Mouse (Mus musculus): ENCODE measurements around the gene Prss57. TPM values are rescaled to one million over a fixed set of nuclear protein-coding genes. Genes with fewer than 3 reads are reported as not detected.

Prss57 gene
- polyA plus RNA-seq, 1 experiment from 2014 or later, result not detected

GRCm38 (mm10) chr10:79773208-79773607, 17.6 kb downstream of the Prss57 start:
- H3K27ac ChIP-seq (ENCODE audit: low read depth, low read length), result no peak overlapping the region
- H3K4me1 ChIP-seq (ENCODE audit: control insufficient read depth, insufficient read depth, low read length), result peaks cover 4% of the 10 kb centered on the region
- H3K27me3 ChIP-seq (ENCODE audit: control insufficient read depth, insufficient read depth, low read length), result peaks cover 13% of the 10 kb centered on the region
- no peaks in the 10 kb centered on the region for H3K36me3 ChIP-seq (ENCODE audit: control insufficient read depth, insufficient read depth, low read length)
- ATAC-seq (ENCODE audit: insufficient read depth, low FRiP score, low TSS enrichment) (no peak), DNase-seq (ENCODE audit: low spot score) (no peak)
- 96% methylated on average over 2 of the region's 2 CpGs for whole genome bisulfite sequencing
- no peak overlapping the region for H3K9ac ChIP-seq (ENCODE audit: low read length)
- H3K4me2 ChIP-seq (ENCODE audit: low read depth), result no peak overlapping the region
- no peak overlapping the region for H3K4me3 ChIP-seq (ENCODE audit: low read depth, low read length)
- no peaks in the 10 kb centered on the region for H3K9me3 ChIP-seq (ENCODE audit: control insufficient read depth, low read length)

DNA sequence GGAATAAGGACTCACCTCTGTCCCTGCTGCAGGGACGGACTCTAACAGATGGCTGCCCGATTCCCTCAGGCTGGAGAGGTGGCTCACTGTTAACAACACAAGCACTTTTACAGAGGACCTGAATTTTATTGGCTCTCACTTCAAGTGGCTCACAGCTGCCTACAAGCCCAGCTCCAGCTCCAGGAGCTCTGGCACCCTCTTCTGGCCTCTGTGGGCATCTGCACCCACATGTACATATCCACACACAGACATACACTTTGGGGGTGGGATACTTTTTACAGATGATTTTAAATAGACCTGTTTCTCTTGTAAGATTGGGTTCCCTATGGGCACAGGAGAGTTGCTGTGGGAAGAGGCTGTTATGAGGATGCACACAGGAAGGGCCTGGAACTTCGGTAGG, 18.4 kb downstream of the Prss57 start:
- Histone ChIP-seq H3K4me2 (ENCODE audit: low read depth) (no peak overlapping the region), H3K27ac (ENCODE audit: low read depth, low read length) (no peak overlapping the region), H3K9ac (ENCODE audit: low read length) (no peak overlapping the region), H3K4me1 (ENCODE audit: control insufficient read depth, insufficient read depth, low read length) (peaks cover 8% of the 10 kb centered on the region; the same call in 1 of the 2 replicates), H3K4me3 (ENCODE audit: low read depth, low read length) (no peak overlapping the region), H3K36me3 (ENCODE audit: control insufficient read depth, insufficient read depth, low read length) (no peaks in the 10 kb centered on the region), H3K27me3 (ENCODE audit: control insufficient read depth, insufficient read depth, low read length) (peaks cover 4% of the 10 kb centered on the region), H3K9me3 (ENCODE audit: control insufficient read depth, low read length) (no peaks in the 10 kb centered on the region)
- 81% methylated on average over 3 of the region's 3 CpGs for WGBS
- no peak for ATAC-seq (ENCODE audit: insufficient read depth, low FRiP score, low TSS enrichment)
- no peak for DNase-seq (ENCODE audit: low spot score)

DNA sequence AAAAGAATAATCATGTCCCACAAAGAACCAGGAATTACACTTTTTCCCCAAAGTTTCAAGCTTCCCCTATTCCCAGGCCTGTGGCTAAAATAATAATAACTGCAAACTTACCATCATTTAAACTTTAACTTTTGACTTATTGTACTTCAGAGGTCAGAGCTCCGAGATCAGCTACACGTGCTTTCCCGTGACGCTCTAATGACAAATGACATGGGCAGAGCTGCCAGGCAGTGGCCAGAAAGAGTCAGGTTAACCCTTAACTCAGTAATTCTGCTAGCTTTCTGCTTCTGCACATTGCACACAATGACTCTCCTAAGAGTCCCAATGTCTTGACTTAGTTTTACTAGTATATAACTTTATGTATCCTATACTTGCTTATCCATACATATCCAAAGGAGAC, 21.4 kb downstream of the Prss57 start:
- H3K36me3 ChIP-seq (ENCODE audit: control insufficient read depth, insufficient read depth, low read length), result no peaks in the 10 kb centered on the region
- WGBS, result 31% methylated on average over 4 of the region's 4 CpGs
- H3K4me2 ChIP-seq (ENCODE audit: low read depth), result no peak overlapping the region
- ATAC-seq (ENCODE audit: insufficient read depth, low FRiP score, low TSS enrichment) (no peak), DNase-seq (ENCODE audit: low spot score) (no peak)
- no peaks in the 10 kb centered on the region for H3K9me3 ChIP-seq (ENCODE audit: control insufficient read depth, low read length)
- H3K27ac ChIP-seq (ENCODE audit: low read depth, low read length), result no peak overlapping the region
- no peak overlapping the region for H3K4me3 ChIP-seq (ENCODE audit: low read depth, low read length)
- peaks cover 22% of the 10 kb centered on the region for H3K4me1 ChIP-seq (ENCODE audit: control insufficient read depth, insufficient read depth, low read length)
- no peak overlapping the region for H3K9ac ChIP-seq (ENCODE audit: low read length)
- H3K27me3 ChIP-seq (ENCODE audit: control insufficient read depth, insufficient read depth, low read length), result no peaks in the 10 kb centered on the region

GRCm38 (mm10) chr10:79768400-79768799, 22.4 kb downstream of the Prss57 start:
- ATAC-seq (ENCODE audit: insufficient read depth, low FRiP score, low TSS enrichment), result no peak
- H3K4me3 ChIP-seq (ENCODE audit: low read depth, low read length), result no peak overlapping the region

GRCm38 (mm10) chr10:79767372-79768244, 23.2 kb downstream of the Prss57 start:
- Histone ChIP-seq H3K27ac (ENCODE audit: low read depth, low read length) (peak overlapping the region; percentile 56), H3K4me3 (ENCODE audit: low read depth, low read length) (peak overlapping the region; percentile 94), H3K4me1 (ENCODE audit: control insufficient read depth, insufficient read depth, low read length) (peaks cover 22% of the 10 kb centered on the region), H3K36me3 (ENCODE audit: control insufficient read depth, insufficient read depth, low read length) (no peaks in the 10 kb centered on the region), H3K27me3 (ENCODE audit: control insufficient read depth, insufficient read depth, low read length) (no peaks in the 10 kb centered on the region), H3K9me3 (ENCODE audit: control insufficient read depth, low read length) (no peaks in the 10 kb centered on the region), H3K9ac (ENCODE audit: low read length) (no peak overlapping the region), H3K4me2 (ENCODE audit: low read depth) (peak overlapping the region; percentile 87)
- DNase-seq (ENCODE audit: low spot score) (peak; percentile 93), ATAC-seq (ENCODE audit: insufficient read depth, low FRiP score, low TSS enrichment) (peak; percentile 80)
- 13% methylated on average over 39 of the region's 40 CpGs for WGBS

More at GRCm38 (mm10) chr10:79768400-79768799, 22.4 kb downstream of the Prss57 start:
- DNase-seq (ENCODE audit: low spot score), result peak; percentile 83
- Histone ChIP-seq H3K27me3 (ENCODE audit: control insufficient read depth, insufficient read depth, low read length) (no peaks in the 10 kb centered on the region), H3K4me2 (ENCODE audit: low read depth) (0 out of 2 replicates have a peak overlapping the region, but pooled peaks have one; percentile 4), H3K4me1 (ENCODE audit: control insufficient read depth, insufficient read depth, low read length) (peaks cover 22% of the 10 kb centered on the region), H3K36me3 (ENCODE audit: control insufficient read depth, insufficient read depth, low read length) (no peaks in the 10 kb centered on the region), H3K9ac (ENCODE audit: low read length) (no peak overlapping the region), H3K27ac (ENCODE audit: low read depth, low read length) (no peak overlapping the region), H3K9me3 (ENCODE audit: control insufficient read depth, low read length) (no peaks in the 10 kb centered on the region)
- WGBS, result 0% methylated on average over 5 of the region's 5 CpGs

DNA sequence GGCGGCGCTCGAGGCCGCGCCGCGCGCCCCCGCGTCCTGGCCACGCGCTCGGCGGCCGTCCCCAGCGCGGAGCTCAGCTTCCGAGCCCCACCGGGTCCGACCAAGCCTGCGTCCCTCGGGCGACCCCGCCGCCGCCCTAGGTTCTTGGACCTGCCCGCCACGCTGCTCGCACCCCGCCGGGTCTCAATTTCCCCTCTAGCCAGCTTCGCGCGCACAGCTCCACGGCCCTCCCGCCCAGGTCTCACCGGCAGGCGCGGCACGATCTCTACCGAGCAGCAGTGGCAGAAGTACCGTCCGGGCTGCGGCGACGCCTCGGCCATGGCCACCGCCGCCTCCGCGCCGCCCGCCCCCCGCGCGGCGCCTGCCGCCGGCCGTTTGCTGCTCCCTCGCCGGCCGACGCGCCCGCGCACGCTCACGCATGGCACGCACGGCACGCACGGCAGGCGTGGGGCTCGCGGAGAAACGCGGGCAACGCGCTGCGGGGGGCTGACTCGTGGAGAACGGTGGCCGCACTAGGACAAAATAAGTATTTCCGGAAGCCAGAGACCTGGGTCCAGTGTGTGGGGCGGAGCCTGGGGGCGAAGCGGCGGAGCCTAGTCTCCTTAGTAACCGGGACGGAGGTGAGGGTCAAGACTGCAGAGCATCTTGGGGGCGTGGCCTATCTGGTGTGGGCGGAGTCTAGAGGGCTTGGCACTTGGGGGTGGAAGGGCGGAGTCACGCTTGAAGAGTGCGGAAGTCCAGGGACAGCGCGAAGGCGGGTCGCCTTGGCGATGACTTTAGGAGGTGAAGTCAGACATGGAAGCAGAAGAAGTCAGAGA, 24.0 kb downstream of the Prss57 start, which contains the start of gene Rnf126:
Gene Rnf126, minus strand, starts transcription at position 445 of the 818 bp plus-strand sequence.
- Histone ChIP-seq H3K27me3 (ENCODE audit: control insufficient read depth, insufficient read depth, low read length) (no peaks in the 10 kb centered on the region), H3K9me3 (ENCODE audit: control insufficient read depth, low read length) (no peaks in the 10 kb centered on the region), H3K4me3 (ENCODE audit: low read depth, low read length) (peak within 1 kb of the TSS; percentile 94), H3K36me3 (ENCODE audit: control insufficient read depth, insufficient read depth, low read length) (peaks cover 3% of the 10 kb centered on the region), H3K4me1 (ENCODE audit: control insufficient read depth, insufficient read depth, low read length) (peaks cover 22% of the 10 kb centered on the region), H3K9ac (ENCODE audit: low read length) (peak within 1 kb of the TSS; percentile 97), H3K27ac (ENCODE audit: low read depth, low read length) (peak within 1 kb of the TSS; percentile 89), H3K4me2 (ENCODE audit: low read depth) (peak within 1 kb of the TSS; percentile 87)
- WGBS, result under 1% methylated on average over 97 of the region's 101 CpGs
- ATAC-seq (ENCODE audit: insufficient read depth, low FRiP score, low TSS enrichment), result peak; percentile 90
- DNase-seq (ENCODE audit: low spot score), result peak; percentile 99

- Histone ChIP-seq H3K4me2 (ENCODE audit: low read depth) (peak overlapping the region; percentile 87), H3K4me1 (ENCODE audit: control insufficient read depth, insufficient read depth, low read length) (peaks cover 22% of the 10 kb centered on the region), H3K27ac (ENCODE audit: low read depth, low read length) (peak overlapping the region; percentile 89), H3K36me3 (ENCODE audit: control insufficient read depth, insufficient read depth, low read length) (peaks cover 8% of the 10 kb centered on the region), H3K27me3 (ENCODE audit: control insufficient read depth, insufficient read depth, low read length) (no peaks in the 10 kb centered on the region), H3K9ac (ENCODE audit: low read length) (peak overlapping the region; percentile 97), H3K4me3 (ENCODE audit: low read depth, low read length) (peak overlapping the region; percentile 94), H3K9me3 (ENCODE audit: control insufficient read depth, low read length) (no peaks in the 10 kb centered on the region)
- DNase-seq (ENCODE audit: low spot score) (no peak), ATAC-seq (ENCODE audit: insufficient read depth, low FRiP score, low TSS enrichment) (peak; percentile 9; the same call in 1 of the 2 replicates)
- WGBS, result 10% methylated on average over 16 of the region's 16 CpGs
Measured at GRCm38 (mm10) chr10:79766001-79766507, 24.7 kb downstream of the Prss57 start.

DNA sequence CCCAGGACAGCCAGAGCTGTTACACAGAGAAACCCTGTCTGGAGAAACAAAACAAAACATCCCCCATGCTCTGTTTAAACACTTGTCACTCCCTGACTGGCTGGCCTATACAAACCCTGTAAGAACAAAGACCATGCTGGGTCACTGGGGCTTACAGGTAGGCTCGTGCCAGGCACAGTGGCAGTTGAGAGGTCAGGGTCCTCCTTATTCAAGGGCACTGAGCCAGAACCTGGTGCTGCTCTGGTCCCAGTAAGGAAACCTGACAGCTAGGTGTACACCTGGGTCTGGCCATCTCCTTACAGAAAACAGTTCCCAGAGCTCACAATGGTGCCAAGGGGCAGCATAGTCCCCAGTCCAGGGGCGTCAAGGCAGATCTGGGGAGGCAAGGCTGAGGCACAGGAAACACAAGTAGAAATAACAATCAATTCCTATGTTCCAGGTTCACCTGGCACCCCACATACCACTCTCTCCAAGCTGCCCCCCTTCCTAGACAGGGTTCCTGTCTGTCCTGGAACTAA, 25.5 kb downstream of the Prss57 start:
- Histone ChIP-seq H3K4me1 (ENCODE audit: control insufficient read depth, insufficient read depth, low read length) (peaks cover 22% of the 10 kb centered on the region), H3K27ac (ENCODE audit: low read depth, low read length) (no peak overlapping the region)

More for the DNA sequence above, 25.5 kb downstream of the Prss57 start:
- Histone ChIP-seq H3K4me2 (ENCODE audit: low read depth) (peak overlapping the region; percentile 87), H3K27me3 (ENCODE audit: control insufficient read depth, insufficient read depth, low read length) (no peaks in the 10 kb centered on the region), H3K9ac (ENCODE audit: low read length) (no peak overlapping the region), H3K4me3 (ENCODE audit: low read depth, low read length) (no peak overlapping the region), H3K36me3 (ENCODE audit: control insufficient read depth, insufficient read depth, low read length) (peaks cover 11% of the 10 kb centered on the region), H3K9me3 (ENCODE audit: control insufficient read depth, low read length) (no peaks in the 10 kb centered on the region)
- 75% methylated on average over 2 of the region's 2 CpGs for WGBS
- DNase-seq (ENCODE audit: low spot score) (no peak), ATAC-seq (ENCODE audit: insufficient read depth, low FRiP score, low TSS enrichment) (no peak)

Data from neural tube, embryonic 11.5 days (tissue).